Mouse (Mus musculus): Measurements from ENCODE around the gene Hoxb5. TPM values are rescaled to one million over a fixed set of nuclear protein-coding genes. Genes with fewer than 3 reads are reported as not detected.

The Hoxb5 gene
- total RNA-seq, 2 experiments from 2014 or later: 11.6 to 27.3 TPM

GRCm38 (mm10) chr11:96316696-96317607 is 13.8 kb downstream of the Hoxb5 start:
- DNase-seq (ENCODE audit: low spot score in 2 of 2): no peak

- DNase-seq (ENCODE audit: low spot score in 2 of 2): peak in 1 of 2 experiments; percentile 54
Measured at GRCm38 (mm10) chr11:96317608-96318367, 14.7 kb downstream of the Hoxb5 start, which contains the start of gene Hoxb4. Gene Hoxb4, plus strand, starts transcription at chr11:96318267.

GRCm38 (mm10) chr11:96318368-96319070 is 15.4 kb downstream of the Hoxb5 start:
- DNase-seq (ENCODE audit: low spot score in 2 of 2): peak; percentile 64 to 69

GRCm38 (mm10) chr11:96319071-96319902 is 16.2 kb downstream of the Hoxb5 start:
- peak in 1 of 2 experiments; percentile 50 for DNase-seq (ENCODE audit: low spot score in 2 of 2)

GRCm38 (mm10) chr11:96319910-96320309 is 16.8 kb downstream of the Hoxb5 start:
- peak; percentile 69 to 72 for DNase-seq (ENCODE audit: low spot score in 2 of 2)

GRCm38 (mm10) chr11:96320688-96321087 is 17.6 kb downstream of the Hoxb5 start:
- no peak for DNase-seq (ENCODE audit: low spot score in 2 of 2)

GRCm38 (mm10) chr11:96321846-96322245 is 18.7 kb downstream of the Hoxb5 start:
- DNase-seq (ENCODE audit: low spot score in 2 of 2): no peak

GRCm38 (mm10) chr11:96322738-96323137 is 19.6 kb downstream of the Hoxb5 start:
- no peak for DNase-seq (ENCODE audit: low spot score in 2 of 2)

- no peak for DNase-seq (ENCODE audit: low spot score in 2 of 2)
Measured at GRCm38 (mm10) chr11:96323154-96323553, 20.0 kb downstream of the Hoxb5 start, which contains the start of gene Hoxb3. Gene Hoxb3, plus strand, starts transcription at chr11:96323326.

GRCm38 (mm10) chr11:96324125-96324524 is 21.0 kb downstream of the Hoxb5 start:
- no peak for DNase-seq (ENCODE audit: low spot score in 2 of 2)

GRCm38 (mm10) chr11:96324965-96325364 is 21.8 kb downstream of the Hoxb5 start:
- DNase-seq (ENCODE audit: low spot score in 2 of 2): no peak

GRCm38 (mm10) chr11:96325747-96326212 is 22.6 kb downstream of the Hoxb5 start:
- DNase-seq (ENCODE audit: low spot score in 2 of 2): no peak

GRCm38 (mm10) chr11:96326705-96327104 is 23.6 kb downstream of the Hoxb5 start:
- DNase-seq (ENCODE audit: low spot score in 2 of 2): no peak

GRCm38 (mm10) chr11:96327122-96327521 is 24.0 kb downstream of the Hoxb5 start:
- DNase-seq (ENCODE audit: low spot score in 2 of 2): no peak

GRCm38 (mm10) chr11:96327750-96328149 is 24.6 kb downstream of the Hoxb5 start:
- no peak for DNase-seq (ENCODE audit: low spot score in 2 of 2)

GRCm38 (mm10) chr11:96328605-96329004 is 25.5 kb downstream of the Hoxb5 start:
- no peak for DNase-seq (ENCODE audit: low spot score in 2 of 2)

- DNase-seq (ENCODE audit: low spot score in 2 of 2): no peak
Measured at GRCm38 (mm10) chr11:96332105-96332504, 29.0 kb downstream of the Hoxb5 start.

- DNase-seq (ENCODE audit: low spot score in 2 of 2): no peak
Measured at GRCm38 (mm10) chr11:96332618-96333032, 29.5 kb downstream of the Hoxb5 start.

- no peak for DNase-seq (ENCODE audit: low spot score in 2 of 2)
Measured at GRCm38 (mm10) chr11:96333241-96334001, 30.3 kb downstream of the Hoxb5 start.
